Mouse (Mus musculus) left cerebral cortex, adult 9 months (tissue): Measurements from ENCODE around the gene Rps27rt.
"Not testable (repeated sequence)": the region's sequence is repeated elsewhere in the genome, so short reads cannot be mapped to it uniquely, and the experiment has no call there.

Experiments used
- DNase-seq, 2 experiments: peaks; one replicate each; pipeline ENCODE4 v3.0.0; 2022; ENCODE audit warnings: low spot score in 2 of 2

Gene Rps27rt

GRCm38 (mm10) chr9:114985741-114986140, 3.2 kb upstream of the Rps27rt start:
- DNase-seq: no peak

- DNase-seq: peak in 1 of 2 experiments; percentile 47
Measured at GRCm38 (mm10) chr9:114979969-114980368, 2.6 kb downstream of the Rps27rt start.

- peak; percentile 44 to 86 for DNase-seq
Measured at GRCm38 (mm10) chr9:114978281-114979111, 4.0 kb downstream of the Rps27rt start, which contains the start of gene Osbpl10. Gene Osbpl10, plus strand, starts transcription at chr9:114978569.

- peak in 1 of 2 experiments; percentile 72 for DNase-seq
Measured at GRCm38 (mm10) chr9:114977461-114978280, 4.9 kb downstream of the Rps27rt start.

- not testable (repeated sequence) for DNase-seq
Measured at GRCm38 (mm10) chr9:114966286-114966685, 16.3 kb downstream of the Rps27rt start.

GRCm38 (mm10) chr9:114964093-114964492, 18.4 kb downstream of the Rps27rt start:
- DNase-seq: no peak

GRCm38 (mm10) chr9:114960844-114961243, 21.7 kb downstream of the Rps27rt start:
- DNase-seq: no peak

- no peak for DNase-seq
Measured at GRCm38 (mm10) chr9:114960043-114960789, 22.3 kb downstream of the Rps27rt start.

GRCm38 (mm10) chr9:114956945-114957344, 25.6 kb downstream of the Rps27rt start:
- peak in 1 of 2 experiments; percentile 39 for DNase-seq

GRCm38 (mm10) chr9:114955340-114955739, 27.2 kb downstream of the Rps27rt start:
- no peak for DNase-seq

- no peak for DNase-seq
Measured at GRCm38 (mm10) chr9:114952866-114953265, 29.7 kb downstream of the Rps27rt start.

GRCm38 (mm10) chr9:114948395-114948794, 34.1 kb downstream of the Rps27rt start:
- DNase-seq: no peak

- no peak for DNase-seq
Measured at GRCm38 (mm10) chr9:114945576-114945975, 37.0 kb downstream of the Rps27rt start.

GRCm38 (mm10) chr9:114944642-114945041, 37.9 kb downstream of the Rps27rt start:
- no peak for DNase-seq

GRCm38 (mm10) chr9:114936687-114937086, 45.9 kb downstream of the Rps27rt start:
- no peak for DNase-seq

- DNase-seq: no peak
Measured at GRCm38 (mm10) chr9:114935321-114935720, 47.2 kb downstream of the Rps27rt start.

- no peak for DNase-seq
Measured at GRCm38 (mm10) chr9:114934231-114934630, 48.3 kb downstream of the Rps27rt start.

GRCm38 (mm10) chr9:114933723-114934171, 48.8 kb downstream of the Rps27rt start, which contains the start of gene Gpd1l:
Gene Gpd1l, minus strand, starts transcription at chr9:114933987.
- DNase-seq: peak; percentile 89 to 97

GRCm38 (mm10) chr9:114933037-114933722, 49.4 kb downstream of the Rps27rt start:
- DNase-seq: no peak

- no peak for DNase-seq
Measured at GRCm38 (mm10) chr9:114932607-114933006, 49.9 kb downstream of the Rps27rt start.
